Mouse (Mus musculus): ENCODE data around the gene Bdkrb2.

Gene Bdkrb2

GRCm38 (mm10) chr12:105562936-105563680 lies at the start of gene Bdkrb2:
Bdkrb2 (plus strand) TSS chr12:105563226.
- no peak for DNase-seq

GRCm38 (mm10) chr12:105514111-105514510 lies 48.9 kb upstream of the Bdkrb2 start:
- no peak for DNase-seq

- DNase-seq: no peak
These were observed 45.9 kb upstream of the Bdkrb2 start for GRCm38 (mm10) chr12:105517026-105517675.

- DNase-seq: no peak
These were observed 43.2 kb upstream of the Bdkrb2 start for GRCm38 (mm10) chr12:105519851-105520250.

GRCm38 (mm10) chr12:105521170-105521762 lies 41.8 kb upstream of the Bdkrb2 start:
- DNase-seq: no peak

- DNase-seq: no peak
These were observed 39.3 kb upstream of the Bdkrb2 start for GRCm38 (mm10) chr12:105523737-105524136.

GRCm38 (mm10) chr12:105526186-105526585 lies 36.8 kb upstream of the Bdkrb2 start:
- no peak for DNase-seq

GRCm38 (mm10) chr12:105526829-105527228 lies 36.2 kb upstream of the Bdkrb2 start:
- DNase-seq: peak; percentile 11

- DNase-seq: peak; percentile 14
These were observed 33.5 kb upstream of the Bdkrb2 start for GRCm38 (mm10) chr12:105529545-105529944.

- DNase-seq: no peak
These were observed 31.2 kb upstream of the Bdkrb2 start for GRCm38 (mm10) chr12:105531724-105532371.

GRCm38 (mm10) chr12:105534842-105535241 lies 28.2 kb upstream of the Bdkrb2 start:
- no peak for DNase-seq

GRCm38 (mm10) chr12:105535968-105536760 lies 26.9 kb upstream of the Bdkrb2 start:
- no peak for DNase-seq

GRCm38 (mm10) chr12:105537162-105537561 lies 25.9 kb upstream of the Bdkrb2 start:
- DNase-seq: no peak

GRCm38 (mm10) chr12:105539649-105540048 lies 23.4 kb upstream of the Bdkrb2 start:
- no peak for DNase-seq

GRCm38 (mm10) chr12:105541590-105542402 lies 21.2 kb upstream of the Bdkrb2 start:
- DNase-seq: no peak

- no peak for DNase-seq
These were observed 20.5 kb upstream of the Bdkrb2 start for GRCm38 (mm10) chr12:105542513-105542912.

GRCm38 (mm10) chr12:105543176-105543575 lies 19.9 kb upstream of the Bdkrb2 start:
- DNase-seq: no peak

- no peak for DNase-seq
These were observed 19.3 kb upstream of the Bdkrb2 start for GRCm38 (mm10) chr12:105543751-105544150.

GRCm38 (mm10) chr12:105544872-105545271 lies 18.2 kb upstream of the Bdkrb2 start:
- no peak for DNase-seq

GRCm38 (mm10) chr12:105545696-105546435 lies 17.2 kb upstream of the Bdkrb2 start:
- no peak for DNase-seq

GRCm38 (mm10) chr12:105546538-105546937 lies 16.5 kb upstream of the Bdkrb2 start:
- no peak for DNase-seq

All from cerebellum, adult 8-10 months (tissue).